Mouse (Mus musculus) c-Kit-positive CD71-positive TER-119-negative erythroid progenitor cells, embryonic 14.5 days (primary cell): ENCODE data around the gene Stard7.

Source experiments
- DNase-seq: peaks from one replicate; pipeline ENCODE4 v3.0.0-alpha.2; 2013; ENCODE audit warnings: low read depth

The Stard7 gene

GRCm38 (mm10) chr2:127322671-127323285 is 52.8 kb downstream of the Stard7 start:
- DNase-seq = no peak

- no peak for DNase-seq
These were observed 53.6 kb downstream of the Stard7 start for GRCm38 (mm10) chr2:127323667-127324066.

- no peak for DNase-seq
These were observed 54.4 kb downstream of the Stard7 start for GRCm38 (mm10) chr2:127324456-127324855.

- DNase-seq = no peak
These were observed 58.3 kb downstream of the Stard7 start for GRCm38 (mm10) chr2:127328090-127328851.

GRCm38 (mm10) chr2:127332807-127333570 is 63.0 kb downstream of the Stard7 start:
- DNase-seq = no peak

DNA sequence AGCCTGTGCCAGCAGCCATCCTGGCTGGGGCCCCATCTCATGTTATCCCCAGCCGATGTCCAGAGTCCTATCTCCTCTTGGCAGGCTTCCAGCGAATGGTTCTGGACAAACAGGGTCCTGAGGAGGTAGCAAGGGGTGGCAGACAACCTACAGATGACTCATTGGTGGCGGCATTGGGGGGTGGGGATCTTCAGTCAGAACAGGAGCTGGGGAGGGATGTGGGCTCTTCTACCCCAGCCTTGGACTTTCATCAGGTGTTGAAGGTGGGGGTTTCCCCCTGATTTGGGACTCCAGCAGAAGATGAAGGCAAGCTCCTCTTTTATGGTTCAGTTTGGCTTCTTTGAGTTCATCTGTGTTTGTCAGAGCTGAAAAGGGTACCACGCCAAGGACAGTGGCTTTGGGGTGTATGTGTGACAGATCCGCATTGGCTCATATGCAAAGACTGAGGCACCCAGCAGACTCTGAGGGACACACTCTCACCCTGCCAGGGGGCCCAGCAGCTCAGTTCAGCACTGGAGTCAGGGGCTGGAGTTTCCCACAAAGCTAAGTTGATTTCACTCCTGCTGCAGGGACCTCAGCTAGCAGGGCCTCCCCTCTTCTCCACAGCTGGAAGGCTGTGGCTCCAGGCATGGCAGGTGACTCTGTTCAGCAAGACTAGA is 64.1 kb downstream of the Stard7 start:
- DNase-seq = no peak

DNA sequence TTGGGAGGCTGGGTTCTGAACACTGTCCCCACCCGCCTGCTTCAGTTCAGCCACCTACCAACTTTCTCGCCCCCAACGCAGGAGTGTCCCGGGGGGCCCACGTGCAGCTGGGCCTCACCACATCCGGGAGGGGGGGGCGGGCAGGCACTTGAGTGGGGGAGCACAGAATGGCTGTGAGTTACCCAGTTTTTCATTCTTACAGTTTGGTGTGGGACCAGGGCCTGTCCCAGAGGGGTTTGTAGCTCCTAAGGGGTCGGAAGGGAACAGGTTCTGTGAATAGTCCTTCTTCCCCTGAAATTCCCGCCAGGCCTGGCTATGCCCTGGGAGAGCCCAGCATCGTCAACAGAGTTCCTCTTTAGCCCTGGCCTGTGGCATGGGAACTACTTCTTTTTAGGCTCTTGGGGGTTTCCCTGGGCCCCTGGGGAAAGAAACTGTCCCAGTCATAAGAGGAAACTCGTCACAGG is 65.1 kb downstream of the Stard7 start:
- DNase-seq = no peak

- no peak for DNase-seq
These were observed 65.9 kb downstream of the Stard7 start, which contains the start of gene Dusp2 for GRCm38 (mm10) chr2:127335767-127336496. Dusp2 (plus strand) TSS chr2:127336159.

- no peak for DNase-seq
These were observed 66.4 kb downstream of the Stard7 start for GRCm38 (mm10) chr2:127336497-127336832.

GRCm38 (mm10) chr2:127336885-127337284 is 66.9 kb downstream of the Stard7 start:
- DNase-seq = no peak

DNA sequence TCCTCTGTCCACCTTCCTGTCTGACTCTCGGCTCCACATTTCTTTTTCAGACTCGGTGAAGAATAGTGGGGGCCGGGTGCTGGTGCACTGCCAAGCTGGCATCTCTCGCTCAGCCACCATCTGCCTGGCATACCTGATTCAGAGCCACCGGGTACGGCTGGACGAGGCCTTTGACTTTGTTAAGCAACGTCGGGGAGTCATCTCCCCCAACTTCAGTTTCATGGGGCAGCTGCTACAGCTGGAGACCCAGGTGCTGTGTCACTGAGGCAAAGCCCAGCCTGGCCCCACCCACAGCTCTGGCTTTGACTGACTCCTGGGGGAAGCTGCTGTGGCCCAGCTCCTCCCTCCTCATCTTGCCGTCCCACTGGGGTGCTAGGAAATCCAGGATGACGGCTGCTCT is 67.5 kb downstream of the Stard7 start:
- DNase-seq = no peak

GRCm38 (mm10) chr2:127338012-127338411 is 68.0 kb downstream of the Stard7 start:
- no peak for DNase-seq

DNA sequence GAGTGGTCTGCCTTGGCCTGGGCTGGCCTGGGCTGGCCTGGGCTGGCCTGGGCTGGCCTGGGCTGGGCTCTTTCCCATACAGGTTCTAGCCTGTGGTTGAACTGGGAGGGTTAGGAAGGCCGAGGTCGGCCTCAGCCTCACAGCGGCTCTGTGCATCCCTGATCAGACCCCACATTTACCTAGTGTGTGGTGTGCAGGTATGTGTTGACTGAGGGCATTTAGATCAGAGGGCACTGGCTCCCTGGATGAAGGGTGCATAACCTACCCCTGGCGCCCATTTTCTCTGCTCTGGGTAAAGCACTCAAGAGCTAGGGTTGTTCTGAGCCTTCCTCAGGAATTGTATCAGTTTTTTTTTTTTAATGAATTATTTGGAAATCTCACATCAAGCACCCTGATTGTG is 68.4 kb downstream of the Stard7 start, which contains the start of gene Astl:
Astl (plus strand) TSS at position 224 of the 400 bp plus-strand sequence.
- no peak for DNase-seq

- DNase-seq = no peak
These were observed 68.8 kb downstream of the Stard7 start for GRCm38 (mm10) chr2:127338833-127339232.

- no peak for DNase-seq
These were observed 69.2 kb downstream of the Stard7 start for GRCm38 (mm10) chr2:127339262-127339661.

- DNase-seq = no peak
These were observed 71.1 kb downstream of the Stard7 start for GRCm38 (mm10) chr2:127341159-127341558.

DNA sequence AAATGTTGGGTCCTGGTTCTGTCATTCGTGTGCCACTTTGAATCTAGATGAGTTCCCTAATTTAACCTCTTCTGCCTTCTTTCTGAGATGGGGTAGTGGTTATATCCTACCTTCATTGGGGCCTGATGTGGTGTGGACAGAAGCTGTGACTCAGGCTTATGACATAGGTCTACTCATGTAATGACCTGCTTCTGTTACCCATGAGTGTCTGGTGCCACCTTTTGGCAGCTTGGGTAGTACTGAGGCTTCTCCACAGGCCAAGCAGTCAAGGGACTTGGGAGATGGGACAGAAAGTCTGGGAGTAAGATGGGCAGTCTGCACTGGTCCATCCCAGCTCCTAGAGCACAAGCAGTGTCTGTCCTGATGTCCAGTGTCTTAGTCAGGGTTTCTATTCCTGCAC is 76.3 kb downstream of the Stard7 start:
- no peak for DNase-seq

DNA sequence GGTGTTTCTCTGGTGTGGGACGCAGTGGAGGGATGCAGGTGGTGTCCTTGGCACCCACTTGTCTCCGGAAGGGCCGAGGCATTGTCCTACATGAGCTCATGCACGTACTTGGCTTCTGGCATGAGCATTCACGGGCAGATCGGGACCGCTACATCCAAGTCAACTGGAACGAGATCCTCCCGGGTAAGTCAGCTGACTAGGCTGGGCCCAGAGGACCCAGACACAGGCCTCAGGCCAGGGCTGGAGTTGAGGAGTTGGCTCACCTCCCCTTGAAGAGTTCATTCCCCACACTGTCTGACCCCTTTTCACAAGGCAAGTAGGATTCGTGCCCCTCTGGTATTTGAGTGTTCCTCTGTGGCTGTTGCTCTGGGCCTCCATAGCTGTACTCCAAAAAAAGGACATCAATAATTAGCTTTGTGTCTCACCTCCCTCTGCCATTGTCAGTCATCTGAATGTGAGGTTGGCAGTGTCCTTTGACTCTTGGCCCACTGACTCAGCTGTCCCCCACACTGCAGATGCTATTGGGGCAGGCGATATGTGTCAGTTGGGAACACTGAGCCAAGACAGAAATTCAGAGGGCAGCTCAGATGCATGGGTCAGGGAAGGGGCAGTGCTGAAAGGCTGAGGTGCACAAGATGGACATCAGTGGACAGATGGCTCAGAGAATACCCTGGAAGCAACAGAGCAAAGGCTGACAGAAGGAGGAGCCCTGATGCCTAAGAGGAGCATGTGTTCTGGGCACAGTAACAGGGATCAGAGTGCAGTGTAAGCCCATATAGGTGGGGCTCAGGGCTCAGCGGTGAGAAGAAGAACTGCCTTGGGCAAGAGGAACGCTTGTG is 77.3 kb downstream of the Stard7 start:
- no peak for DNase-seq
